Mouse (Mus musculus) spleen, adult 2 months (tissue): ENCODE measurements around the gene Anxa6.

Experiments used
- CTCF ChIP-seq: fragments of 200-500 bp; IDR thresholded peaks from 2 replicates; pipeline ENCODE4 v1.5.1; 2011; ENCODE audit warnings: mild to moderate bottlenecking, inconsistent platforms; ENCODE audit not compliant: insufficient read depth, insufficient read length, insufficient replicate concordance; ENCODE audit errors: extremely low read depth
- POLR2A ChIP-seq: fragments of 200-500 bp; IDR thresholded peaks from 2 replicates; pipeline ENCODE4 v1.6.1; 2011; ENCODE audit warnings: low read depth, low read length, inconsistent platforms

- TF ChIP-seq CTCF: no peak
- no peak for TF ChIP-seq POLR2A
Measured at GRCm38 (mm10) chr11:55079180-55079579, 45.9 kb upstream of the Anxa6 start.
